Mouse (Mus musculus): ENCODE data around the gene Pef1. TPM values are rescaled to one million over a fixed set of nuclear protein-coding genes. Genes with fewer than 3 reads are reported as not detected.

Gene Pef1
- polyA plus RNA-seq, 1 experiment from 2014 or later, result 68.0 TPM

- no peak for ATAC-seq
- Histone ChIP-seq H3K27me3 (peaks cover 29% of the 10 kb centered on the region), H3K36me3 (ENCODE audit: poor library complexity, severe bottlenecking) (no peaks in the 10 kb centered on the region), H3K27ac (no peak overlapping the region), H3K9ac (no peak overlapping the region), H3K4me3 (no peak overlapping the region), H3K4me2 (no peak overlapping the region), H3K9me3 (replicated peaks) (no peaks in the 10 kb centered on the region), H3K4me1 (no peaks in the 10 kb centered on the region)
- 80% methylated on average over 3 of the region's 3 CpGs for WGBS
These were observed 51.9 kb downstream of the Pef1 start for GRCm38 (mm10) chr4:130154250-130154649.

DNA sequence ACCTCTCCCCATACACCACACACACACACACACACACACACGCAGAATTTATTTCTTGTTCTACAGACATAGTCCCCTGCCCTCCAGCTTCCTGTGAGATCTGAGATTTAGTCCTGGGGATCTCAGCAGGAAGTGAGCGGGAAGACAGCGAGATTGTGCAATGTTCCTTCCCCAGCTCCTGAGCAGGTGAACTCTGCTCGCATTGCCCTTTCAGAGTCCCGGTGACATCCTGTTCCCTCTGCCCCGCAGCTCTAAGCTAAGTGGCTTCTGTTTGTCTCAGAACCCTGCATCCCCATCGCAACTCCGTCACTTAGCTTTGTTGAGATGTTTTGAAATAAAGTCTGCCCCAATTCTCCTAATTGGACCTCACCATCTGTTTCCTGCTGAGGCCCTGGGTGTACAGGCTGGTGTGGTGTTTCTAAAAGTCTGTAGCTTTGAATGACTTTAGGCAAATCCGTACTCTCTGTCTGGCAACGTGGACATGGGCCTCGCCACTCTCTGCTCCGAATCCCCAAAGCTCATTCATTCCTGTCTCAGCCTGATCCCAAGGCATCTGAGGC lies 54.5 kb downstream of the Pef1 start:
- Histone ChIP-seq H3K27me3 (peaks cover 32% of the 10 kb centered on the region), H3K4me2 (no peak overlapping the region), H3K9me3 (replicated peaks) (no peaks in the 10 kb centered on the region), H3K4me1 (no peaks in the 10 kb centered on the region), H3K27ac (no peak overlapping the region), H3K4me3 (no peak overlapping the region), H3K9ac (no peak overlapping the region), H3K36me3 (ENCODE audit: poor library complexity, severe bottlenecking) (no peaks in the 10 kb centered on the region)
- ATAC-seq, result no peak
- WGBS, result 75% methylated on average over 12 of the region's 12 CpGs

GRCm38 (mm10) chr4:130161349-130161748 lies 59.0 kb downstream of the Pef1 start:
- no peak for ATAC-seq
- Histone ChIP-seq H3K4me3 (no peak overlapping the region), H3K4me2 (no peak overlapping the region), H3K27me3 (peaks cover 51% of the 10 kb centered on the region), H3K9me3 (replicated peaks) (no peaks in the 10 kb centered on the region), H3K9ac (no peak overlapping the region), H3K4me1 (peaks cover 12% of the 10 kb centered on the region), H3K27ac (no peak overlapping the region), H3K36me3 (ENCODE audit: poor library complexity, severe bottlenecking) (no peaks in the 10 kb centered on the region)
- 20% methylated on average over 4 of the region's 4 CpGs for WGBS

- Histone ChIP-seq H3K36me3 (ENCODE audit: poor library complexity, severe bottlenecking) (no peaks in the 10 kb centered on the region), H3K4me1 (peaks cover 20% of the 10 kb centered on the region), H3K4me3 (0 out of 2 replicates have a peak overlapping the region, but pooled peaks have one; percentile 4), H3K27ac (no peak overlapping the region), H3K9ac (peak overlapping the region; percentile 26; the same call in 1 of the 2 replicates), H3K27me3 (peaks cover 59% of the 10 kb centered on the region), H3K4me2 (peak overlapping the region; percentile 35), H3K9me3 (replicated peaks) (no peaks in the 10 kb centered on the region)
- WGBS, result 5% methylated on average over 20 of the region's 20 CpGs
- ATAC-seq, result no peak
These were observed 61.1 kb downstream of the Pef1 start for GRCm38 (mm10) chr4:130163391-130163861.

- WGBS, result 73% methylated on average over 6 of the region's 6 CpGs
- peaks cover 24% of the 10 kb centered on the region for H3K4me1 ChIP-seq
- peaks cover 56% of the 10 kb centered on the region for H3K27me3 ChIP-seq
- H3K4me3 ChIP-seq, result no peak overlapping the region
- ATAC-seq, result no peak
- H3K27ac ChIP-seq, result no peak overlapping the region
- H3K9ac ChIP-seq, result no peak overlapping the region
- no peak overlapping the region for H3K4me2 ChIP-seq
- no peaks in the 10 kb centered on the region for H3K36me3 ChIP-seq (ENCODE audit: poor library complexity, severe bottlenecking)
- H3K9me3 ChIP-seq (replicated peaks), result no peaks in the 10 kb centered on the region
These were observed 61.8 kb downstream of the Pef1 start for GRCm38 (mm10) chr4:130164121-130164520.

GRCm38 (mm10) chr4:130166061-130166460 lies 63.7 kb downstream of the Pef1 start:
- H3K9ac ChIP-seq, result no peak overlapping the region
- peaks cover 50% of the 10 kb centered on the region for H3K27me3 ChIP-seq
- H3K4me3 ChIP-seq, result no peak overlapping the region
- ATAC-seq, result no peak
- no peak overlapping the region for H3K4me2 ChIP-seq
- no peak overlapping the region for H3K27ac ChIP-seq
- H3K9me3 ChIP-seq (replicated peaks), result no peaks in the 10 kb centered on the region
- WGBS, result 76% methylated on average over 18 of the region's 18 CpGs
- H3K4me1 ChIP-seq, result peaks cover 24% of the 10 kb centered on the region
- no peaks in the 10 kb centered on the region for H3K36me3 ChIP-seq (ENCODE audit: poor library complexity, severe bottlenecking)

GRCm38 (mm10) chr4:130166592-130166991 lies 64.2 kb downstream of the Pef1 start:
- Histone ChIP-seq H3K27ac (no peak overlapping the region), H3K9ac (no peak overlapping the region), H3K4me1 (peaks cover 24% of the 10 kb centered on the region), H3K4me3 (no peak overlapping the region), H3K9me3 (replicated peaks) (no peaks in the 10 kb centered on the region), H3K27me3 (peaks cover 49% of the 10 kb centered on the region), H3K36me3 (ENCODE audit: poor library complexity, severe bottlenecking) (no peaks in the 10 kb centered on the region), H3K4me2 (no peak overlapping the region)
- ATAC-seq, result no peak
- WGBS, result 83% methylated on average over 8 of the region's 8 CpGs

DNA sequence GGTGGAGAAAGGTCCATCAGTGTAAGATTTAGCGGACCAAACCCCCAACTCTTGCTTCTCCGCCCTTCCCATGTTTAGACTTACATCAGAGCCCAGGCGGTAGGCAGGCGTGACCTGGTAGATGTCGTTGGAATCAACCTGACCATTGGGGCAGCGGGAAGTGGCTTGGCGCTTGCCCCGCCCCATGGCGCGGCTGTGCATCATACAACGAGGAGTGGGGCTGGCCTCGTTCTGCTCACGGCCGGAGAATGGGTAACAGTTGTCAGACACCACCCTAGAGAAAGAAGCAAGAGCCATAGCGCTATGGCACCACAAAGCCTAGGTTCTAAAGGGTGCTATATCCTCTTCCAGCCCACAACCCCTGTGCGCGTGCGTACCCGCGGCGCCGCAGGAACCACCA lies 65.0 kb downstream of the Pef1 start:
- no peak overlapping the region for H3K9ac ChIP-seq
- 53% methylated on average over 22 of the region's 22 CpGs for WGBS
- peaks cover 45% of the 10 kb centered on the region for H3K27me3 ChIP-seq
- H3K4me2 ChIP-seq, result peak overlapping the region; percentile 39
- no peak overlapping the region; the same call in 1 of the 2 replicates for H3K4me3 ChIP-seq
- no peak for ATAC-seq
- H3K27ac ChIP-seq, result no peak overlapping the region
- no peaks in the 10 kb centered on the region for H3K36me3 ChIP-seq (ENCODE audit: poor library complexity, severe bottlenecking)
- H3K9me3 ChIP-seq (replicated peaks), result no peaks in the 10 kb centered on the region
- H3K4me1 ChIP-seq, result peaks cover 24% of the 10 kb centered on the region

DNA sequence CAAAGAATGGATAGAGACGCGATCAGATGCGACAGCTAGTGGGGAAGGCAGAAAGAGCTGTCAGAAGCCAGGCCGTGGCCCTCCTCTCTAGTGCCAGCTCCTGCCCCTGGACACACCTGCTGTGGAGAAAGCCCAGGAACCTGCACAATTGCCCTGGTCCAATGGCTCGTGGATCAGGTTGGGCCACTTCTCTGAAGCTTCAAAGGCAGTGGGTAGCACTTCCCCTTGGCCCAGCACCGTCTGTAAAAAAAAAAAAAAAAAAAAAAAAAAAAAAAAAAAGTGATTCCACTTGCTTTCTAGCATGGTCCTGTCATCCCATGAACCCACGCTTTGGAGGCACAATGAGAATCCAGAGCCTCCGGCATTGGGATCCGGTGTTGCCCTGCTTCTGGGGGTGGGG lies 65.5 kb downstream of the Pef1 start:
- WGBS, result 50% methylated on average over 9 of the region's 9 CpGs
- Histone ChIP-seq H3K27ac (no peak overlapping the region), H3K27me3 (peaks cover 45% of the 10 kb centered on the region)

DNA sequence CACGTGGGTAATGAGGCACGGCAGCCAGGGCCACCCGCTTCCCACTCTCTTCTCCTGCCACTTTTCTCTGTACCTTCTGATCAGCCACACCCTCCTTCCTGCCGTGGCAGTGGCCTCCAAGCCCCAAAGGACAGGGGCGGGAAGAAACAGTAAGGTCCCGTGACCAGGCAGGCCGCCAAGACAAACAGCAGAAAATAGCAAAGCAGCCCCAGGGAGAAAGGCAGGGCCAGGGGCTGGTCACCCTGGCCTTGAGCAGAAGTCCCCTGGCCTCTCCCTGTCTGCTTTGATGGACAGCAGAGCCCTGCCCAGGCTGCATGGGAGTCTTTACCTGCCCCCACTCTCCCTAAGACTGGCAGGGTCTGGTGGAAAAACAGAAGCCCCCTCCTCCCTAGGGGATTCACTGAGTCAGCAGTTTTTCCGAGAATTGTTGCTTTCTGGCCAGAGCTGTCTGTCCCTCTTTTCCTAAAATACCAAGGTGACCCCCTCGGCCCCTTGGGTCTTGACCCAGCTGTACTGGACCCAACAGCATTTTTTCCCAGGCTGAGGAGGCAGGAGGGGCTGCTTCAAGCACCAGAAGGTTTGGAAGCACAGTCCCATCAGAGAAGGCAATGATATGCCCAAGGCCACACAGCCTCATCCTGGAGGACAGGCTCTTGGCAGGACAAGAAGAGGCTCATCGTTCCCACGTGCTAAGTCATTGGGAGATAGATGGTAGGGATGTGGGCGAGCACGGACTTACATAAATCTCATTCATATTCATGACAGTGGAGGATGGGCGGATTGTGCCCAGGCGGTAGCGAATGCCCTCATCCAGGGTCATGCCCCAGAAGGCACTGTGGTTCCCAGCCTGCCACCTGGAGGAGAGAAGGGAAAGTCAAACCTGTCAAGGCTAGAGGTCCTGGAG lies 66.2 kb downstream of the Pef1 start:
- Histone ChIP-seq H3K27ac (no peak overlapping the region), H3K27me3 (peaks cover 43% of the 10 kb centered on the region), H3K4me3 (no peak overlapping the region), H3K36me3 (ENCODE audit: poor library complexity, severe bottlenecking) (no peaks in the 10 kb centered on the region), H3K4me2 (no peak overlapping the region), H3K4me1 (peaks cover 15% of the 10 kb centered on the region), H3K9me3 (replicated peaks) (no peaks in the 10 kb centered on the region), H3K9ac (no peak overlapping the region)
- ATAC-seq, result no peak
- WGBS, result 45% methylated on average over 16 of the region's 16 CpGs

More for the DNA sequence above, 65.5 kb downstream of the Pef1 start:
- Histone ChIP-seq H3K36me3 (ENCODE audit: poor library complexity, severe bottlenecking) (no peaks in the 10 kb centered on the region), H3K4me1 (peaks cover 22% of the 10 kb centered on the region), H3K9ac (no peak overlapping the region), H3K9me3 (replicated peaks) (no peaks in the 10 kb centered on the region), H3K4me3 (no peak overlapping the region), H3K4me2 (peak overlapping the region; percentile 39)
- no peak for ATAC-seq

DNA sequence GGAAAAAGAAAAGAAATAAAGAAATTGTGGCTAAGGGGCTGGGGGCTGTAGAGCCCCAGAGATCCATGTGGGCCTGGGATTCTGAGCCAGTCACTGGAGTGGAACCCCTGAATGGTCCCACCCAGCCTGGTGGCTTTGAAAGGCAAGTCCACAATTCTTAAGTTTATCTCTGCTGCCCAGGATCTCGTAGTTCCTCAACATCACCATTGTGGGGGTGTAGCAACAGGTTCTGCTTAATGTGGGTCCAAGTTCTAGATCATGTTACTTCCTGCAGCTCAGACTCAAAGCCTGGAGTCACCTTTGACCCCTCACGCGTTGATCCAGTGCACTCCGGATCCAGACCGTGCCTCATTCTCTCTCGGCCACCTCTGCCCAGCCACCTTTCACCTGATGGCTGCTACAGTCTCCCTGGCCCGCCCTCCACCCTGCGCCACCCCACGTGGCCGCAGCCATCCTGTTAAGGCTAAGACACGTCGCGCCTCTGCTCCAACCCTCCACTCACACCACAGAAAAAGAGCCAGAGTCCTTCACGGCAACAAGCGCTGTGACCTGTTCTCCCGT lies 67.1 kb downstream of the Pef1 start:
- peaks cover 14% of the 10 kb centered on the region for H3K4me1 ChIP-seq
- WGBS, result 85% methylated on average over 16 of the region's 16 CpGs
- ATAC-seq, result no peak
- no peak overlapping the region for H3K4me2 ChIP-seq
- H3K27me3 ChIP-seq, result peaks cover 43% of the 10 kb centered on the region
- no peak overlapping the region for H3K4me3 ChIP-seq
- no peak overlapping the region for H3K9ac ChIP-seq
- no peaks in the 10 kb centered on the region for H3K9me3 ChIP-seq (replicated peaks)
- no peaks in the 10 kb centered on the region for H3K36me3 ChIP-seq (ENCODE audit: poor library complexity, severe bottlenecking)
- H3K27ac ChIP-seq, result no peak overlapping the region

- ATAC-seq, result no peak
- no peak overlapping the region for H3K9ac ChIP-seq
- no peak overlapping the region for H3K4me3 ChIP-seq
- peaks cover 23% of the 10 kb centered on the region for H3K4me1 ChIP-seq
- peaks cover 45% of the 10 kb centered on the region for H3K27me3 ChIP-seq
- no peaks in the 10 kb centered on the region for H3K9me3 ChIP-seq (replicated peaks)
- H3K4me2 ChIP-seq, result no peak overlapping the region
- WGBS, result 87% methylated on average over 4 of the region's 4 CpGs
- H3K27ac ChIP-seq, result no peak overlapping the region
- no peaks in the 10 kb centered on the region for H3K36me3 ChIP-seq (ENCODE audit: poor library complexity, severe bottlenecking)
These were observed 68.0 kb downstream of the Pef1 start for GRCm38 (mm10) chr4:130170362-130170761.

Data from forebrain, embryonic 13.5 days (tissue).